Mouse (Mus musculus) kidney, adult 10 weeks (tissue): ENCODE measurements around the gene Minar1. TPM values are rescaled to one million over a fixed set of nuclear protein-coding genes. Genes with fewer than 3 reads are reported as not detected.

Source experiments
- polyA plus RNA-seq: library from polyadenylated mRNA; stranded (reverse); fragments of 350-450 nt; fragmentation: Illumina TruSeq; extraction: RNeasy Lipid Tissue Mini Kit (QIAGEN cat#74804); gene quantifications from one replicate; pipeline ENCODE4 v1.2.3, GENCODE M21; 2014; ENCODE audit warnings: low read depth, low replicate concordance

Gene Minar1
- polyA plus RNA-seq, result 0.24 TPM

GRCm38 (mm10) chr9:89623006-89623760 is at the start of gene Minar1:
TSS of gene Minar1 (minus strand) at chr9:89623125.

Other genes with a start within 250 kb of the Minar1 start
- 11.8 TPM for gene Tmed3, start 81.9 kb upstream of the Minar1 start, polyA plus RNA-seq
- gene Ankrd34c, start 115.3 kb upstream of the Minar1 start, polyA plus RNA-seq, result not detected